Mouse (Mus musculus): Measurements from ENCODE around the gene Pknox1. TPM values are rescaled to one million over a fixed set of nuclear protein-coding genes. Genes with fewer than 3 reads are reported as not detected.
"Not testable (repeated sequence)": the region's sequence is repeated elsewhere in the genome, so short reads cannot be mapped to it uniquely, and the experiment has no call there.

Pknox1 gene
- polyA plus RNA-seq, 1 experiment = 18.0 TPM

DNA sequence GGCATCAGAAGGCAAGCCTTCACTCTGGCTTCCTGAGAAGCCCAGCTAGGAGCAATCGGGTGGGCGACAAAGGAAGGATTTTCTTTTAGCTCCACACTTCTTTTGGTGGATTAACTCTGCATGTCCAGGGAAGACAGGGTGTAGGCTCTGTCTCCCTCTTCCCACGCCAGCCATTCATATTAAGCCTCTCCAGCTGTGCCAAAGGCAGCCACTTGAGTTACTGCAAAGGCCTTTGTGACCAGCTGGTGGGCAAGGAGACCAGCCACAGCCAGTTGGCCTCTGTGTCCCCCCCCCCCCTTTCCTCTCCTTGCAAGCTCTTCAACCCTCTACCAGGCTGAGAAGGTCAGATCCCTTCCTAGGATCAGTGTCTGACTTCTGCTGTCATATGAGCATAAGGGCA is 16.6 kb upstream of the Pknox1 start:
- no peaks in the 10 kb centered on the region for H3K4me1 ChIP-seq (ENCODE audit: control insufficient read depth, insufficient read depth, low read length)
- no peak for TF ChIP-seq POLR2A (IDR thresholded peaks at IDR 0.05; ENCODE audit: extremely low read depth, insufficient read depth, low read length)
- no peak for TF ChIP-seq CTCF (IDR thresholded peaks at IDR 0.05; ENCODE audit: extremely low read depth, insufficient read depth, low read length)
- no peak overlapping the region for H3K27ac ChIP-seq (ENCODE audit: insufficient read depth, low read length)
- no peak overlapping the region for H3K4me3 ChIP-seq (ENCODE audit: insufficient read depth, low read length)

DNA sequence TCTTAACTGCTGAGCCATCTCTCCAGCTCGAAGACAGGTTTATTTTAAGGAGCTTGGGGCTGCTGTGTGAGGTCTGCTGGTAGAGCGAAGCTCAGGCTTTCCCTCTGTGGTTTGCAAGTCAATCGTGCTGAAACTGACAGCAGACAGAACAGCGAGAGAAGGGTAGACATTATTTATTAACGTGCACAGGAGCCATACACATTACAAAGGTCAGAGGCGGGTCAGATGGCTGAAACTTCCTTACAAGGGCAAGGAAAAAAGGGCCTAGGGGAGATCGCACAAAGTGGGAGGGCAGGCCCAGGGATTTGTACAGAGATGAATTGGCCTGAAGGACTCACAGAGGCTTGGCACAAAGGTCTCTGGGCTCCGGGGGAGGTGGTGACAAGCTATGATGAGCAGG is 15.1 kb upstream of the Pknox1 start:
- no peak for TF ChIP-seq CTCF (IDR thresholded peaks at IDR 0.05; ENCODE audit: extremely low read depth, insufficient read depth, low read length)
- no peak for TF ChIP-seq POLR2A (IDR thresholded peaks at IDR 0.05; ENCODE audit: extremely low read depth, insufficient read depth, low read length)
- no peak overlapping the region for H3K27ac ChIP-seq (ENCODE audit: insufficient read depth, low read length)
- no peaks in the 10 kb centered on the region for H3K4me1 ChIP-seq (ENCODE audit: control insufficient read depth, insufficient read depth, low read length)
- no peak overlapping the region for H3K4me3 ChIP-seq (ENCODE audit: insufficient read depth, low read length)

- not testable (repeated sequence) for H3K4me1 ChIP-seq (ENCODE audit: control insufficient read depth, insufficient read depth, low read length); H3K4me3 ChIP-seq (ENCODE audit: insufficient read depth, low read length); H3K27ac ChIP-seq (ENCODE audit: insufficient read depth, low read length)
These were observed 11.9 kb upstream of the Pknox1 start for GRCm38 (mm10) chr17:31552601-31553000.

DNA sequence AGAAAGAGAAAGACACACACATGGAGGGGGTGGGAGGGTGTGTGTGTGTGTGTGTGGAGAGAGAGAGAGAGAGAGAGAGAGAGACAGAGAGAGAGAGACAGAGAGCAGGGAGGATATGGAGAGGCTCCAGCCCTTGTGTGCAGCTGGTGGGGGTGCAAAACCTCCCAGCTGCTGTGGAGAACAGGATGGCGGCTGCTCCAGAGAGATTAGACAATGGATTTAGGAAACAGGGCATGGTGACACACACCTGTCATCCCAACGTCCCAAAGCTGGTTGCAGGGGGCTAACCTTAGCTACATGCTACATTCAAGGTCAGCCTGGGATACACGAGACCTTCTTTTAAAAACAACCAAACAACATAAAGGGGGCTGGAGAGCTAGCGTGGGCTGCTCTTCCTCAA is 8.3 kb upstream of the Pknox1 start:
- TF ChIP-seq CTCF (IDR thresholded peaks at IDR 0.05; ENCODE audit: extremely low read depth, insufficient read depth, low read length) (no peak), POLR2A (IDR thresholded peaks at IDR 0.05; ENCODE audit: extremely low read depth, insufficient read depth, low read length) (no peak)

DNA sequence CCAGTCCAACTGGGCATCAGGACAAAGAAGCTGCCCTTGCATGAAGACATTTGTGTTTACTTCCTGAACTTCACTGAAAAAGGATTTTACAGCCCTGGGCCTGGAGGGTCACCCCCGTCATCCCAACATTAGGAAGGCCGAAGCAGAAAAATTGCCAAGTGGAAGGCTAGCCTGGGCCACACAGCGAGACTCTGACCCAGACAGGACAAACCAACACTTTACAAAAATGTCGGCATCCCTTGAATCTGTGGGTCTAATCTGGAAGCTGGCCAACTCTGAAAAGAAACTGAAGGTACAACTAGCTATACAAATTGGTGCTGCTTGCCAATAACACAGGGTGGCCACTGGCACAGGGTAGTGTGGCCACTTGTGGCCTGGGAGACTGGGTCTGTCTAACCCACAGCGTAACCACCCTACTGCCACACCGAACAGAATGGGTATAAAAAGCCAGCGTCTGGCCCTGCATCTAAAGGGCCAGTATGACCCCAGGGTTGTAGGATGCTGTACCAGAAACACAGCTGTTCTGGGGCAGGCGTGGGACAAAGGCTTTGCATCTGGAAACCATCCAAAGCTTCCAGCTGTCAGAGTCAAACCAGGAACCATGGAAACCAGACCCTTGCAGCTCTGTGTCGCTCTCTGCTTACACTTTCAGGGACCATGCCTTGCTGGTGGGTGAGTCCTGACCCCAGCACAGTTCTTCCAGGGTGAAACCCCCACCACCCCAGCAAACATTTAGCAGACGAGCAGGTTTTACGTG is 7.2 kb upstream of the Pknox1 start:
- peak overlapping the region; percentile 4; the same call in 1 of the 2 replicates for H3K4me3 ChIP-seq (ENCODE audit: insufficient read depth, low read length)
- no peak overlapping the region for H3K27ac ChIP-seq (ENCODE audit: insufficient read depth, low read length)
- no peaks in the 10 kb centered on the region for H3K4me1 ChIP-seq (ENCODE audit: control insufficient read depth, insufficient read depth, low read length)
- TF ChIP-seq CTCF (IDR thresholded peaks at IDR 0.05; ENCODE audit: extremely low read depth, insufficient read depth, low read length) = no peak
- TF ChIP-seq POLR2A (IDR thresholded peaks at IDR 0.05; ENCODE audit: extremely low read depth, insufficient read depth, low read length) = no peak

More for the DNA sequence above, 8.3 kb upstream of the Pknox1 start:
- H3K27ac ChIP-seq (ENCODE audit: insufficient read depth, low read length) = no peak overlapping the region
- H3K4me3 ChIP-seq (ENCODE audit: insufficient read depth, low read length) = no peak overlapping the region
- no peaks in the 10 kb centered on the region for H3K4me1 ChIP-seq (ENCODE audit: control insufficient read depth, insufficient read depth, low read length)

DNA sequence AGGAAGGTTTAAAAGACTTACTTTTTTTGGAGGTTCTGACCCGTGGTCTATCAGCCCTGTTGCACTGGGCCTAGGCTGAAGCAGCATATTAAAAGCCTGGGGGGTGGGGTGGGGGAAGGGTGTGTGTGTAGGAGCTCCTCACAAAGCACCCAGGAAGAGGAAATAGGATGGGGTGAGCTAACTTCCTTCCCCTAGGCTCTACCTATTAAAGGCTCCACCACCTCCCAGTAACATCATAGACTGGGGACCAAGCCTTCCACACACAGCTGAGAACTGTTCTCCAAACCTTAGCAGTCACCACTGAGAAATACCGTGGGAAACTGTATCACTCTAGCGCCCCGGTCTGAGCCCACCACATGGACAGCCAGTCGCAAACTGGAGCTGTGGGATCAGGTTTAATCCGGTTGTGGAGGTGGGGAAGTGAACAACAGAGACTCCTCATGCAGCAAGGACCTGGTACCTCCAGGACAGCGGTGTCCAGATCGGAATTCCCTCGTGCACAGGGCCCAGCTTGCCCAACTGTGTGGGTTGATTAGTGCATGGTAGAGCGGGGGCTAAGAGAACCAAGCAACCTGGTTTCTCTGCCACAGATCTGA is 6.5 kb upstream of the Pknox1 start:
- TF ChIP-seq POLR2A (IDR thresholded peaks at IDR 0.05; ENCODE audit: extremely low read depth, insufficient read depth, low read length) (no peak), CTCF (IDR thresholded peaks at IDR 0.05; ENCODE audit: extremely low read depth, insufficient read depth, low read length) (no peak)
- no peaks in the 10 kb centered on the region for H3K4me1 ChIP-seq (ENCODE audit: control insufficient read depth, insufficient read depth, low read length)
- no peak overlapping the region for H3K27ac ChIP-seq (ENCODE audit: insufficient read depth, low read length)
- H3K4me3 ChIP-seq (ENCODE audit: insufficient read depth, low read length) = 0 out of 2 replicates have a peak overlapping the region, but pooled peaks have one; percentile 4

- no peaks in the 10 kb centered on the region for H3K4me1 ChIP-seq (ENCODE audit: control insufficient read depth, insufficient read depth, low read length)
- no peak for TF ChIP-seq POLR2A (IDR thresholded peaks at IDR 0.05; ENCODE audit: extremely low read depth, insufficient read depth, low read length)
- TF ChIP-seq CTCF (IDR thresholded peaks at IDR 0.05; ENCODE audit: extremely low read depth, insufficient read depth, low read length) = no peak
- no peak overlapping the region for H3K27ac ChIP-seq (ENCODE audit: insufficient read depth, low read length)
- no peak overlapping the region for H3K4me3 ChIP-seq (ENCODE audit: insufficient read depth, low read length)
These were observed 5.3 kb upstream of the Pknox1 start for GRCm38 (mm10) chr17:31559021-31559789.

GRCm38 (mm10) chr17:31563632-31564014 is 911 bp upstream of the Pknox1 start:
- H3K4me3 ChIP-seq (ENCODE audit: insufficient read depth, low read length) = peak overlapping the region; percentile 57
- peaks cover 8% of the 10 kb centered on the region for H3K4me1 ChIP-seq (ENCODE audit: control insufficient read depth, insufficient read depth, low read length)
- no peak for TF ChIP-seq POLR2A (IDR thresholded peaks at IDR 0.05; ENCODE audit: extremely low read depth, insufficient read depth, low read length)
- no peak for TF ChIP-seq CTCF (IDR thresholded peaks at IDR 0.05; ENCODE audit: extremely low read depth, insufficient read depth, low read length)
- H3K27ac ChIP-seq (ENCODE audit: insufficient read depth, low read length) = peak overlapping the region; percentile 25; the same call in 1 of the 2 replicates

- TF ChIP-seq CTCF (IDR thresholded peaks at IDR 0.05; ENCODE audit: extremely low read depth, insufficient read depth, low read length) (no peak), POLR2A (IDR thresholded peaks at IDR 0.05; ENCODE audit: extremely low read depth, insufficient read depth, low read length) (no peak)
- H3K4me3 ChIP-seq (ENCODE audit: insufficient read depth, low read length) = peak overlapping the region; percentile 75
- peak overlapping the region; percentile 82; the same call in 1 of the 2 replicates for H3K27ac ChIP-seq (ENCODE audit: insufficient read depth, low read length)
- H3K4me1 ChIP-seq (ENCODE audit: control insufficient read depth, insufficient read depth, low read length) = peaks cover 8% of the 10 kb centered on the region
These were observed 265 bp downstream of the Pknox1 start for GRCm38 (mm10) chr17:31564858-31565140.

Measured in cortical plate, adult 2 months (tissue).